Mouse (Mus musculus) kidney, adult 2 months (tissue): Measurements from ENCODE around the gene Rgl3.
A peak's percentile ranks its signal among the peaks of the same experiment; 100 is the strongest.

ENCODE experiments used
- CTCF ChIP-seq: fragments of 200-500 bp; conservative IDR thresholded peaks from 2 replicates; pipeline ENCODE4 v1.5.1; 2011; ENCODE audit warnings: low read depth, mild to moderate bottlenecking, control low read depth, low read length, moderate library complexity, mixed read lengths; ENCODE audit not compliant: insufficient read depth, insufficient read length
- POLR2A ChIP-seq: fragments of 200-500 bp; IDR thresholded peaks from one replicate; pipeline ENCODE4 v1.6.1; 2011; ENCODE audit warnings: low read depth, low read length, control low read depth

DNA sequence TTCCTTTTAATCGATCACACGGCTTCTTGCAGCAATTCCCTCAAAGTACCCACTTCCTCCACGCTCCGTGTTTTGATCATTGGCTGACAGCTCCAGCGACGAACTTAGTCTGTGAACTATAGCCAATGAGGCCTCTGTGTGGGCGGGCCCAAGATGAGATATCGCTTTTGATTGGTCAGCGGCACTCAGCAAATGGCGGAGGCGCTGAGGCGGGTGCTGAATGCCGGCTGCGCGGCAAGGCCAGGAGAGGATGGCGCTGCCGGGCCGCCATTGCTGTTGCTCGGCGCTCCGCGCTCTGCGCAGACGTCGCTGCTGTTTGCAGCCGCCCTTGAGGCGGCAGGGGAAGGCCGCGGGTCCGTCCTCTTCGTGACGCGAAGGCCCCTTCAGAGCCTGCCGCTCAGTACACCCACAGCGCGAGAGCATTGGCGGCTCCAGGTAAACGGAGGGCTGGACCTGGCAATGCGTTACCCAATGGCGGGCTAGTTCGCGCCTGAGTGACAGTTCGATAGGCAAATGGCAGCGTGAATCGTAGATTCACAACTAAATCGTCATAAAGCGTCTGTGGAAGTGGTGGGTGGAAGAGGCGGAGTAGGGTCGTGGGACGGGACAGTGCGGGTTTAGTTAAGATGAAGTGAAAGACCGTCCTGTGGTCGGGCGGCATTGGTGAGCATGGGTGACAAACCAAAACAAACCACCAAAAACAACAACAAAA is 33.5 kb downstream of the Rgl3 start, which contains the start of gene Swsap1:
- TF ChIP-seq CTCF (no peak), POLR2A (peak; percentile 18)
